Mouse (Mus musculus): ENCODE measurements at regions not wholly inside any gene's neighbourhood (a gene's known extent, or its start where the extent isn't known, plus 50 kb on each side); places are given as distances from the start of the nearest gene placed in this dataset.

GRCm38 (mm10) chr2:61296606-61297005, 281.8 kb upstream of the Tank start:
- TF ChIP-seq POLR2A (IDR thresholded peaks at IDR 0.05; ENCODE audit: low read depth, low read length), result no peak
- no peak for TF ChIP-seq CTCF (IDR thresholded peaks at IDR 0.05; ENCODE audit: borderline replicate concordance, insufficient read depth, low read length)

All from embryonic fibroblast, embryonic 13.5 days (primary cell).